Mouse (Mus musculus) bone marrow macrophage, adult 2 months (primary cell): Measurements from ENCODE around the gene Agk.

Source experiments
- CTCF ChIP-seq: IDR thresholded peaks from 2 replicates; pipeline ENCODE4 v1.5.1; 2012; ENCODE audit warnings: low read depth, mild to moderate bottlenecking, low read length, moderate library complexity
- POLR2A ChIP-seq: IDR thresholded peaks from 2 replicates; pipeline ENCODE4 v1.6.1; 2012; ENCODE audit warnings: mild to moderate bottlenecking, low read depth, low read length, borderline replicate concordance

DNA sequence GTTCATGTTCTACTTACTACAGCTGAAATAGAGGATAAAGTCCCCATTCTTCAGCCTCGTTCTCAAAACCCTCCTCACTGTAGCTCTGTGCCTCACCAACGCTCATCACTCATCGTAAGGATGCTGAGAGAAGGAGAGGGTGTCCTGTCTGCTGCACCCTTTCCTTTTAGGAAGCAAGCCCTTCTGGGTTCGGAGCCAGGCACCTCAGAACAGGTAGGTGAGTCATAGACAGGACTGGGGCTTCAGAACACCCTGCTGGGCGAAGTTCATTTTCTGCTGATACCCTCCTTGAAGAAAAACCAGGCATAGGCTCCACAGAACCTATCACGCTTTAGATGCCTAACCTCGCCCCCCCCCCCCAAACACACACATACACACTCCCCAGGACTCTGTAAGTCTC is 102.5 kb downstream of the Agk start:
- TF ChIP-seq CTCF = no peak
- TF ChIP-seq POLR2A = no peak
